Mouse (Mus musculus) brain, adult 2 months (tissue): ENCODE measurements at regions not wholly inside any gene's neighbourhood (a gene's known extent, or its start where the extent isn't known, plus 50 kb on each side); places are given as distances from the start of the nearest gene placed in this dataset.
A peak's percentile ranks its signal among the peaks of the same experiment; 100 is the strongest.

Source experiments
- DNase-seq: peaks from one replicate; pipeline ENCODE4 v3.0.0; 2011; ENCODE audit warnings: low read depth, low spot score

- DNase-seq, result no peak
Measured at GRCm38 (mm10) chr4:100037868-100038267, 57.7 kb upstream of the Ror1 start.

- no peak for DNase-seq
Measured at GRCm38 (mm10) chr4:100039741-100040140, 55.9 kb upstream of the Ror1 start.

- no peak for DNase-seq
Measured at GRCm38 (mm10) chr4:100041982-100042381, 53.6 kb upstream of the Ror1 start.

GRCm38 (mm10) chr4:100045164-100045906 lies 50.3 kb upstream of the Ror1 start:
- peak; percentile 31 for DNase-seq
